Mouse (Mus musculus): ENCODE measurements around the gene Rcn1. TPM values are rescaled to one million over a fixed set of nuclear protein-coding genes. Genes with fewer than 3 reads are reported as not detected.

The Rcn1 gene
- polyA plus RNA-seq (2014; fragmentation: Nextera tagmentation; extraction: Ambion mirVana): 137 and 138 TPM in 2 replicates

DNA sequence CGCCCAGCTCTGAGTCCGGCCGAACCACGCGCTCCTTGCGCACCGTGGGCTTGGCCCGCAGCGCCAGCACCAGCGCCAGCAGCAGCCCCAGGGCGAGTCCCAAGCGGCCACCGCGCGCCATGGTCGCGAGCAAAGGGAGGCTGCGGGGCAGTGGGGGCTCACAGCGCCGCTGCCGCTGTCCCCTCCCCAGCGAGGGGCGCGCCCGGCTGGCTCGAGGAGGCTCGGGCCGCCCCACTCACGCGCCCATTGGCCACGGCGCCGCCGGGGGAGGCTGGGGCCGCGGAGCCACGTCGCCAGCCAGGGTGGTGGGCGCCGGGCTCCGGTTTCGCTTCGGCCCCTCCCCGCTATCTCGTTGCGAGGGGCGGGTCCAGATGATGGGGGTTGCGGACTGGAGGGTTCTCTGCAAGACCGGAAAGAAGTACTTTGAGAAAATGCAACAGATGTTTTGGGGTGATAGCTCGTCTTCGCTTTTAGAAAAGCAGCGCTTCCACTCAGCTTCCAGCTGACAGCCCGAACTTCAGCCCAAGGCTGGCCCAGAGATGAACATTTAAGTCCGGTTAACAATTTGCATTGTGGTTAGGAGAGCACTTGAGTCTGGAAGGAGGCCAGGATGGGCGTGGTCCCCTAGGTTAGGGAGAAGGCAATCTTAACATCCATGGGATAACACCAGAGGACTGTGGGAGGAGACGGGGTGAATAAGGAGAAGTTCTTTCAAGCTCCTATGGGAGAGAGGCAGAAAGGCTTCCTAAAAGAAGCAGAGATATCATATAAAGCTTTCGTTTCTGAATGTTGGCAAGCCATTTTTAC, at the start of gene Rcn1:
Gene Rcn1 (minus strand): TSS at position 235 of the 807 bp plus-strand sequence.
- H3K27ac ChIP-seq (ENCODE audit: low read depth): peak within 1 kb of the TSS; percentile 95
- H3K9me3 ChIP-seq (ENCODE audit: low read depth, low read length): no peaks in the 10 kb centered on the region
- H3K9ac ChIP-seq: peak within 1 kb of the TSS; percentile 96
- peak within 1 kb of the TSS; percentile 65 for H3K4me2 ChIP-seq
- under 1% methylated on average over 56 of the region's 57 CpGs for WGBS
- ATAC-seq (ENCODE audit: insufficient read depth) (peak; percentile 98), DNase-seq (peak; percentile 95)
- H3K36me3 ChIP-seq (ENCODE audit: insufficient read depth): peaks cover 10% of the 10 kb centered on the region
- peaks cover 19% of the 10 kb centered on the region for H3K4me1 ChIP-seq (ENCODE audit: insufficient read depth)
- TF ChIP-seq CTCF (IDR thresholded peaks at IDR 0.05; ENCODE audit: low read depth): no peak
- peak within 1 kb of the TSS; percentile 83 for H3K4me3 ChIP-seq (ENCODE audit: low read depth, low read length)
- H3K27me3 ChIP-seq (ENCODE audit: insufficient read depth, low read length): no peaks in the 10 kb centered on the region

DNA sequence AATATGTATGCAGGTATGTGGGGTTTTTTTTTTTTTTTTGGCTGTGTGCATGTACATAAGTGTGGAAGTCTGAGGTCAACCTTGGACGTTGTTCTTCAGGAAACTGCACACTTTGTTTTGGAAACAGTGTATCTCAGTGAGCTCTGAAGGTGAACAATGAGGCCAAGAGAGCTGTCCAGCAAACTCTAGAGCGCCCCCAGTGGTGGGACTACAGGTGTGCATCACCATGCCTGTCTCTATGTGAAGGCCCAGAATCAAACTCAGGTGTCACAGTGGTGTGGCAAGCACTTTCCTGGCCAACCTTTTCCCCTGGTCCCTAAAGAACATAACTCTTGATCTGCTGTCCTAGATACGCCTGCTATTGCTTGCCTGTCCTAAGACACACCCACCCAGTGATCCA, 45.0 kb upstream of the Rcn1 start:
- no peak for ATAC-seq (ENCODE audit: insufficient read depth)
- Histone ChIP-seq H3K4me2 (no peak overlapping the region), H3K4me1 (ENCODE audit: insufficient read depth) (no peaks in the 10 kb centered on the region), H3K36me3 (ENCODE audit: insufficient read depth) (no peaks in the 10 kb centered on the region), H3K9me3 (ENCODE audit: low read depth, low read length) (no peaks in the 10 kb centered on the region), H3K4me3 (ENCODE audit: low read depth, low read length) (no peak overlapping the region), H3K9ac (no peak overlapping the region), H3K27ac (ENCODE audit: low read depth) (no peak overlapping the region), H3K27me3 (ENCODE audit: insufficient read depth, low read length) (no peaks in the 10 kb centered on the region)
- 33% methylated on average over 3 of the region's 3 CpGs for WGBS
- DNase-seq: peak; percentile 24
- peak; percentile 46 for TF ChIP-seq CTCF (IDR thresholded peaks at IDR 0.05; ENCODE audit: low read depth)

DNA sequence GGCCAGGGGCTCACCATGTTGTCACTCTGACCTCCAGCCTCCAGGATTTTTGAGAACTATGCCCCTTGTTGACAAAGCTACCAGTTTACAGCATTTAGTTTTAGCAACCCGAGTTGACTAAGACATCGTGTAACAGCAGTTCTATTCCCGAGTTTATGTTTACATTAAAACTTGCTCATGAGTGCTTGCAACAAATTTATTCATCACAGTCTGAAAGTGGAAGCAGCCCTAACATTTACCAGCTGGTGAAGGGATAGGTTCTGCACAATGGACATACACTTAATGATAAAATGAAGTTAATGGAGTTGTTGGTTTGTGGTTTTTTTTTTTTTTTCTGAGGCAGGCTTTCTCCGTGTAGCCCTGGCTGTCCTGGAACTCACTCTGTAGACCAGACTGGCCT, 39.9 kb upstream of the Rcn1 start:
- WGBS: 22% methylated on average over 4 of the region's 4 CpGs
- TF ChIP-seq CTCF (IDR thresholded peaks at IDR 0.05; ENCODE audit: low read depth): no peak
- no peak overlapping the region for H3K27ac ChIP-seq (ENCODE audit: low read depth)
- no peaks in the 10 kb centered on the region for H3K36me3 ChIP-seq (ENCODE audit: insufficient read depth)
- H3K4me2 ChIP-seq: no peak overlapping the region
- no peak overlapping the region for H3K9ac ChIP-seq
- H3K27me3 ChIP-seq (ENCODE audit: insufficient read depth, low read length): no peaks in the 10 kb centered on the region
- no peak overlapping the region for H3K4me3 ChIP-seq (ENCODE audit: low read depth, low read length)
- peak; percentile 80; the same call in 1 of the 2 replicates for ATAC-seq (ENCODE audit: insufficient read depth)
- DNase-seq: peak; percentile 69
- no peaks in the 10 kb centered on the region for H3K4me1 ChIP-seq (ENCODE audit: insufficient read depth)
- no peaks in the 10 kb centered on the region for H3K9me3 ChIP-seq (ENCODE audit: low read depth, low read length)

DNA sequence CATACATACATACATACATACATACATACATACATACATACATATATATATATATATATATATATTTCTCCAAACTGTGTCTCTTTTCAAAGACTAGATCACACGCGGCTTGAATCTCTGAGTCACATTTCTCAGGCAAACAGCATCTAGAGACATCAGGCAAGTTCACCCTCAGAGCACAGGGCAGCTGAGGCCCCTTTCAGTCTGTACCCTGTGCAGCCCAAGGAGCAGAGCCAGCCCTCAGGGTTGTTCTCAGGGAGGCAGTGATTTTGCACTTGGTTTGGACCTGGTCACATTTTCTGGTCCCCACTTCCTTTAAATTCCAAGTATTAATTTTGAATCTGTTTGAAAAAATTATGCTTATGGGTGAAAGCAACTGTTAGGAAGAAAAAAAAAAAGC, 39.4 kb upstream of the Rcn1 start:
- no peak overlapping the region for H3K9ac ChIP-seq

DNA sequence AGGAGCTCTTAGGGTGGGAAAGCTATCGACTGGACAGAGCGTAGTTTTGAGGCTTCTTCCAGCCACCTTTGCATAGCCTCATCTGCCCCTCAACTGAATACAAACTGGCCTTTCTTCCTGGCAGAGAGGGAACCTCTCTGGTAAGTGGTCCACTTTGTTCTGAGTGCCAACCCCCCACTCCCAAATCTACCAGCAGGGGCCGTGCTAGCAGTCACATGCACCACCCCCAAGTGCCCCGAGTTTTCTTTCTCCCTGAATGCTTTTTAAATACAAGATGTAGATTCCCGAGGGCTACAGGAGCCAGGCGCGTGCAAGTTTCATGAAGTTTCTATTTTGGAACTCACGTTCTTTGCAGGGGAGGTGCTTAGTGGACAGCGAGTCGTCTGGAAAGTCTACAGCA, 33.8 kb upstream of the Rcn1 start:
- peak; percentile 35; the same call in 1 of the 2 replicates for TF ChIP-seq CTCF (IDR thresholded peaks at IDR 0.05; ENCODE audit: low read depth)
- Histone ChIP-seq H3K36me3 (ENCODE audit: insufficient read depth) (no peaks in the 10 kb centered on the region), H3K4me2 (peak overlapping the region; percentile 50), H3K4me1 (ENCODE audit: insufficient read depth) (no peaks in the 10 kb centered on the region), H3K4me3 (ENCODE audit: low read depth, low read length) (peak overlapping the region; percentile 3; the same call in 1 of the 2 replicates), H3K9me3 (ENCODE audit: low read depth, low read length) (no peaks in the 10 kb centered on the region), H3K9ac (no peak overlapping the region), H3K27me3 (ENCODE audit: insufficient read depth, low read length) (no peaks in the 10 kb centered on the region), H3K27ac (ENCODE audit: low read depth) (no peak overlapping the region)
- peak; percentile 53 for DNase-seq
- 12% methylated on average over 10 of the region's 10 CpGs for WGBS
- ATAC-seq (ENCODE audit: insufficient read depth): peak; percentile 57; the same call in 1 of the 2 replicates

More for the DNA sequence above, 39.4 kb upstream of the Rcn1 start:
- H3K4me2 ChIP-seq: no peak overlapping the region
- H3K4me1 ChIP-seq (ENCODE audit: insufficient read depth): no peaks in the 10 kb centered on the region
- ATAC-seq (ENCODE audit: insufficient read depth): peak; percentile 70; the same call in 1 of the 2 replicates
- no peaks in the 10 kb centered on the region for H3K27me3 ChIP-seq (ENCODE audit: insufficient read depth, low read length)
- DNase-seq: no peak
- no peak overlapping the region for H3K4me3 ChIP-seq (ENCODE audit: low read depth, low read length)
- TF ChIP-seq CTCF (IDR thresholded peaks at IDR 0.05; ENCODE audit: low read depth): no peak
- 63% methylated on average over 2 of the region's 2 CpGs for WGBS
- no peaks in the 10 kb centered on the region for H3K9me3 ChIP-seq (ENCODE audit: low read depth, low read length)
- no peak overlapping the region for H3K27ac ChIP-seq (ENCODE audit: low read depth)
- no peaks in the 10 kb centered on the region for H3K36me3 ChIP-seq (ENCODE audit: insufficient read depth)

DNA sequence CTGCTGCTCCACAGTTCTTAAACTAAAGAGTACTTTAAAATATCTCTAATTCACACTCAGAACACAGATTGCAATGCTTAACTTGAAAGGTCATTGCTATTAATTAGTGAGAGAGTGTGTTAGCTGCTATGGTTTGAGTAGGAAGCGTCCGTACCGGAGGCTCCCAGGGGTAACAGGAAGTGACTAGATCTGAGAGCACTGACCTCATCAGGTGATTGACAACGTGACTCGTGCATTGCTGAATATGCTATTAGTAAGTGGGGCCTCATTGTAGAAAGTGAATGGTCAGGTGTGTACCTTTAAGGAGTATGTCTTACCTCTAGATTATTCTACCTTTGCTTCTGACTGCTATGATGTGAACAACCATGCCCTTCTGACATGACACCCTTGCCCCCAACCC, 31.3 kb upstream of the Rcn1 start:
- no peak for TF ChIP-seq CTCF (IDR thresholded peaks at IDR 0.05; ENCODE audit: low read depth)

DNA sequence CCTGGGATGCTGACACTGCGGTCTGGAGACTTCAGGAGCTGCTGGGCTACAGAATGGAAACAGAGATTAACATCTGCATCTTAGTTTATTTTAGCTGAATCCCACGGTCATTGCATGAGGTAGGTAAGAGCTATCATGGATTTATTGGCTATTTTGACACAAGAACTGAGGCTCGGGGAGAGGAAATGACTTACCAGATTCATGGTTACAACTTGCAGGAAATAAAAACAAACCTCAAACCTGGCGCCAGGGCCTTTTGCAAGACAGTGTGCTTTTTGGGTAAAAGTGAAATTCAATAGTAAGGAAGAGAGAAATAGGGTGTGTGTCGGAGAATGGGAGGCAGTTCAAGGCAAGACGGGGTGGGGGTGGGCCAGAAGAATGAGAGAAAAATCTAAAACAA, 30.8 kb upstream of the Rcn1 start:
- Histone ChIP-seq H3K4me1 (ENCODE audit: insufficient read depth) (no peaks in the 10 kb centered on the region), H3K9ac (no peak overlapping the region), H3K4me2 (no peak overlapping the region), H3K27me3 (ENCODE audit: insufficient read depth, low read length) (no peaks in the 10 kb centered on the region), H3K27ac (ENCODE audit: low read depth) (no peak overlapping the region), H3K36me3 (ENCODE audit: insufficient read depth) (no peaks in the 10 kb centered on the region), H3K4me3 (ENCODE audit: low read depth, low read length) (no peak overlapping the region), H3K9me3 (ENCODE audit: low read depth, low read length) (no peaks in the 10 kb centered on the region)
- TF ChIP-seq CTCF (IDR thresholded peaks at IDR 0.05; ENCODE audit: low read depth): no peak
- ATAC-seq (ENCODE audit: insufficient read depth) (no peak), DNase-seq (no peak)
- WGBS: 57% methylated on average over 6 of the region's 6 CpGs

More for the DNA sequence above, 31.3 kb upstream of the Rcn1 start:
- Histone ChIP-seq H3K27ac (ENCODE audit: low read depth) (no peak overlapping the region), H3K4me3 (ENCODE audit: low read depth, low read length) (no peak overlapping the region), H3K4me1 (ENCODE audit: insufficient read depth) (no peaks in the 10 kb centered on the region), H3K36me3 (ENCODE audit: insufficient read depth) (no peaks in the 10 kb centered on the region), H3K27me3 (ENCODE audit: insufficient read depth, low read length) (no peaks in the 10 kb centered on the region), H3K4me2 (no peak overlapping the region), H3K9me3 (ENCODE audit: low read depth, low read length) (no peaks in the 10 kb centered on the region), H3K9ac (no peak overlapping the region)
- ATAC-seq (ENCODE audit: insufficient read depth) (no peak), DNase-seq (no peak)
- 59% methylated on average over 5 of the region's 5 CpGs for whole genome bisulfite sequencing
